Mouse (Mus musculus) c-Kit-negative CD71-positive TER-119-positive erythroid progenitor cells, embryonic 14.5 days (primary cell): ENCODE results near the gene Vangl1.

ENCODE experiments used
- DNase-seq: peaks from one replicate; pipeline ENCODE4 v3.0.0-alpha.2; 2013; ENCODE audit warnings: low read depth, low spot score

Vangl1 gene

DNA sequence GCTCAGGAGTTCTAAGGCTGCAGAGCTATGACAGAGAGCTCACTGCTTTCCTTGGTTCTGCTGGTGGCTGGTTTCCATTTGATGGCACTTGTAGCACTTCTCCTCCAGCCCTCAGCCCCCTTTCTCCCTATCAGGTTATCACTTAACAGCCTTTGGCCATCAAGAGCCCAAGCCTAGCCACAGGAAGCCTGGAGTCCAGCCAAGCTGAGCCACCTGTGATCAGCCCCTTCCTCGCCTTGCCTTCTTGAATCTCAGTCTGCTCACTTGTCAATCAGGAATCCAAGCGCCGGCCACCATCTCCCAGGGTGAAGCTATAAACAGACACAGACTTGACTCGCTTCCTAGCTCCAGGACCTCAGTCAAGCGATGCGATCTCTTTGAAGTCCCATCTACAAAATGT, 6.0 kb downstream of the Vangl1 start:
- no peak for DNase-seq

DNA sequence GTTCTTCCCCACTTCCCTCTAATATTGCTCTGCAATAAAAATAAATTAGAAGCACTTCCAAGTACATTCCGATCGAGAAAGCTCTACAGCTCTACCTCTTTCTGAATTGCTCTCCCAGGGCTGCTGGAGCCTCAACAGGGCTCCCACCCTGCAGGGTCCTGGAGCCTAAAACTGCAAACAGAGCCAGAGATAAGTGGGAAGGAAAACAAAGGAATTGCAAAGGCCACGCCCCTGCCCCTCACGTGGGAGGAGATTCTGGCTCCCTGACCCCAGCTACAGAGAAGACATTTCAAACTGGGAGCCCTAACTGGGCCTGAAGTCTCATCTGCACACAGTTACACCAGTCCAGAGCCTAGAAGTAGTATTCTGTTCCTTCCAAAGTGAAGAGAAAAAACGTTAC, 6.7 kb downstream of the Vangl1 start:
- no peak for DNase-seq

DNA sequence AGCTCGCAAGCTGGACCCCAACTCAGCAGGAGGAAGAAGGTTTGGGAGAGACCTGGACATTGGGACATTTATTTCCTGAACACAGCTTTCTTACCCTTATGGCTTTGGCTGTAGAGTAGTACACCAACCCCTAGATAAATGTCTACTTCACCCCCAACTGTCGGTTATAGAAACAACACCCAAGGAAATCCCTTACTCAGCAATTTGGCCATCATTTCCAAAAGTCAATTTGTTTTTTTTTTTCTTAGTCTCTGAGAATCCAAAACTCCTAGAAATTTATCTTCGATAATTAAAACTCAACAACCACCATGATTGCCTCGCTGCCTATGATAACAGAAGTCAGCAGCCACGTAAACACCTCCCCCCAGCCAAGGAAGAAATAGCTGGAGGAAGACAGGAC, 7.3 kb downstream of the Vangl1 start:
- no peak for DNase-seq

DNA sequence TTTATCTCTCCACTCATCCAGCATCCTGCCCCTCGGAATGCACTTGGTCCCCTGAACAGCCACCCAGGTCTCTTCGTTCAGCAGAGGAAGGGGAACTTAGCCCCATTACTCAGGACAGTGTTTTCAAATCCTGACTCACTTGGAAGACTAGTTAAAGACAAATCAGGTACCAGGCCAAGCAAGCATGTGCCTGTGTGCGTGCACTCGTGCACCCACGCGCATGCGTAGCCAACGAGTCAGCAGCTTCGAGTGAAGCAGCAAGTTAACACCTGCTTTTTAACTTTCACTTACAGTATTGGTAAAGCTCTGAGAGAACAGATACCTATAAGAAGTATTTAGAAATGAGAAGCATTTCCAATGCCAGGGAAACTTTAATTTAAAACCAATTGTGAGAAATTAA, 8.3 kb downstream of the Vangl1 start:
- no peak for DNase-seq

DNA sequence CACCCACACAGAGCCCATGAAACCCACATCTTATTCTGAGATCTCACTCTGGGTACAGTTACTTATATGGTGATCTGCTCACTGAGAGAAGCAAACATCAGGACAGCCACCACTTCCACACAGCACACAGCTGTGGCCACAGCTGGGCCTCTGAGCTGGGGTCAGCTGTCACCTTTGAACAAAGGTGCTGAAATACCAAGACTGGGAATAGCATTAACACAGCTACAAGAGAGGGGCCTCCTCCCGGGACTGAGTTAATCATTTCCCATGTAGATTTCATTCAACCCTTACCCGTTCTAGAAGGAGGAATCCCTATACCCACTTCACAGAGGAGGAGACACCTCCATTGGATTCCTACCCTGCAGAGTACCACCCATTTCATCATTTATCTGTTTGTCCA, 8.7 kb downstream of the Vangl1 start:
- no peak for DNase-seq

DNA sequence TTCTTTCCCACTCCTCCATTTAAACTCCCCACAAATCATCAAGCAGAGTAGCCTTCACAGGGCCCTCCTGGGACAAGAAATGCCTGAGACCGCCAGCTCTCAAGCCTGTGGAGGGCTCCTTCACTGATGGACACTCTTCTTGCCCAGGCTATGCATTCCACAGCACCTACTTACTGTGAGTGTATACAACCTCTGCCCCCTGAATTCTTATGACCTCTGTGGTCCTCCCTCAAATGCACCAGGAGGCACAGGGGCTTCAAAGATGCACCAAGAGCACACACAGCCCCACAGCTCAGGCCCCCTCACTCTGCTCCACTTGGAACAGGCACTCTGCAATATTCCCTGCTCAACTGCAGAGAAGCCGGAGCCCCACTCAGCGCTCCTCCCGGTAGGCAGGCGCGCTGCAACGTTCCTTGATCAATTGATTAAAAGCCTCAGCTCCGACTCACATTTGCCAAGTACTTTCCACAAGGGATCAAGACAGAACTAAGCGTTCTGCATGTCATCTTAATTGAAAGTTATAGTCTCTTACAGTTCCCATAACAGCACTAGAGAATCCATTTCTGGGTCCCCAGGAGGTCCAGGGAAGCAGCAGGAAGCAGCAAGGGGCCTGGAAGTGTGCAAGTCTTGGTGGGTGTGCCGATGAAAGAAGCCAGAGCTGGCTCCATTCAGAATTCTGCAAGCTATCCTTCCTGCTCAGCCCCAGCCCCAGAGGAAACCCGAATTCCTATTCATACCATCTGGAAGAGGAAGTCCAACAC, 10.0 kb downstream of the Vangl1 start:
- no peak for DNase-seq

DNA sequence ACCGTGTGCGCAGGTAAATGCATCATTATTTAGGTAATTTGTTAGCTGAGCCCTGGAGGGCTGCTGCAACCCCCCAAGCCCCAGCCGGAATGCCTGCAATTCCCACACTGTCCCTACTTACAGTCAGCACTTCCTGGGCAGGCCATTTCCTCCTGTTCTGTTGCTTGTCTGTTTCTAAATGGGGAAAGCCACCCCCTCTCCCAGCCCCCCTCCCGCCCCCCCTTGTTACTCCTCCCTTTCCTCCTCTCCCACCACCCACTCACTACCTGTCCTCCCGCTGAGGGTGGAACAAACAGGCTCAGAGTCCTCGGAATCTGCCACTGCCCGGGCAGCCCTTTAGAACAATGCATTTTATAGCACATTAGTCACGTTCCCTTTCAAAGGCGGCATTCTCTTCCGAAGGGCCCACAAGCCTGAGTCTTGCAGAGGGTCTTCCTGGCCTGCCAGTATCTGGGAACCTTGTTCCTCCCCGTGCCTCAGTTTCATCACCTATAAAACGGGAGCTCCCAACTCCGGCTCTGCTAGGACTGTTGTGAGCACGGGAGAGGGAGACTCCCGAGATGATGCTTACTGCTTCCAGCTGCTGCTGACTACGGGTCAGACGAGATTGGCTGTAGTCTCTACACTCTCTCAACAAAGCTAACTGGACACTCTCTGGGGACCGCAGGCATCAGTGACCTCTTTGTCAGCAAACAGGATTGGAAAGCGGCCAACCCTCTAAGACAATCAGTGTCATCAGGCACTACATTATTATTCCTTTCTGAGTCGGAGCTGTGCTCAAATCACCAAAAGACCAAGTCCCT, 10.8 kb downstream of the Vangl1 start:
- DNase-seq = no peak

DNA sequence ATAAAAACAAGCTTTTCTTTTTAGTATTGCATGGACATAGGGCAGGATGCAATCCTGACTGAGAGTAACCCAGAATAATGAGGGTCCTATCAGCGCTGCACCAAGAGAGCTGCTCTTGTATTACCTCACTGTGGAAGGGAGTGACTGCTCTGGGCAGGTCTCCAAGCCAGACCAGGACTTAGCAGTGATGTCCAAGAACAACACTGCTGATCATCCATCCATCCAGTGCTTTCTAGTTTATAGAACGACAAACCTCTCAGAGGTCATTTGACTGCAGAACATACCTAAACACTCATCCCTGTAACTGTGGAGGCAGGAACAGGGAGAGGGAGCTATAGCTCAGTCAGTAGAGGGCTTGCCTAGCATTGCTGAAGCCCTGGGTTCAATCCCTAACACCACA, 11.9 kb downstream of the Vangl1 start:
- DNase-seq = no peak

DNA sequence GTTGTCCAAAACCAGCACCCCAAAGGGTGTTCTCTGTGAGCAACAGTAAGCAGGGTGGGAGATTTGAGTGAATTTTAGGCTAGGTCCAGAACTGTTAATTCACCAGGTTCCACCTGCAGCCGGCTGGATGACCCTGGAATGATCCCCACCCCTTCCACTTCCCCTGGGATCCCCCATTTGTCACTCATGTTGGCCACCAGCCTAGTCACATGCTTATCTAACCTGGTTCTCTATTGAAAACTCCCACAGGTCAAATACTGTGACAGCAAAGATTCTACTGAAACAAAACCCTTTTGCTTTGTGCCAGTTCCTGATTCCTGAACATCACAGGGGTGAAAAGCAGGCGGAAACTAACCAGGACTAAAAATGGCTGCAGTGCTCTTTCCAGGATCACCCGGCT, 12.9 kb downstream of the Vangl1 start:
- DNase-seq = no peak

DNA sequence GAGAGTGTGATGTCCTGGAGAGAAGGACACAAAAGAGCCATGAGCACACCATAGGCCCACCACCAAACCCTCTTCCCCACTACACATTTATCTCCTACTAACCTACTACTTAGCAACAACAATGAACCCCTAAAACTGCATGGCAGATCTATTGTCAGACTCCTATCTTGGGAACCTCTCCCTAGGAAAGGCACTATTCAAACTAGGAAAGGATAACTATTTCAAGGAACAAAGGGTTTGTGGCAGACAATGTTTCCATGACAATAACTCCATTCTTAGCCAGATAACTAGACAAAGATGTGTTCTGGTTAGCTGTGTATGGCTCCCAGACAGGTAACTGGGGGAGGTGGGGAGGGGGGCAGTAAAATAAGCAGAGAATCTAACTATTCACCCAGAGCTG, 13.9 kb downstream of the Vangl1 start:
- no peak for DNase-seq

DNA sequence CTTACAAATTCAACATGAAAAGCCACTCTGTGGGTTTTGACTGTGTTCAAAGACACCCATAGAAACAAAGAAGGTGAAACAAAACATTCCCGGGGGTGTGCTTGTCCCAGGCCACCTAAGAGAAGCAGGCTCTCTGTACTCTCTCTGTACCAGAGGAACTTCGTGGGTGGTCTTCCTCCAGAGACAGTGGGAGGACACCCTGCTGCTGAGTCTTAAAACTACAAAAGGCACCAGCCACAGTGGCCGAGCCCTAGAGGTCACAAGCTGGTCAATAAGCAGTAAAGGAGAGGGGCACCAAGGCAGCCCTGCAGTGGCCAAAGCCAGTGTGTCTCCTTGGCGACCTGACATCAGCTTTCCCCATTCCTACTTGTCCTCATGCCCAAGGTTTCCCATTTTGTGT, 14.5 kb downstream of the Vangl1 start:
- no peak for DNase-seq

DNA sequence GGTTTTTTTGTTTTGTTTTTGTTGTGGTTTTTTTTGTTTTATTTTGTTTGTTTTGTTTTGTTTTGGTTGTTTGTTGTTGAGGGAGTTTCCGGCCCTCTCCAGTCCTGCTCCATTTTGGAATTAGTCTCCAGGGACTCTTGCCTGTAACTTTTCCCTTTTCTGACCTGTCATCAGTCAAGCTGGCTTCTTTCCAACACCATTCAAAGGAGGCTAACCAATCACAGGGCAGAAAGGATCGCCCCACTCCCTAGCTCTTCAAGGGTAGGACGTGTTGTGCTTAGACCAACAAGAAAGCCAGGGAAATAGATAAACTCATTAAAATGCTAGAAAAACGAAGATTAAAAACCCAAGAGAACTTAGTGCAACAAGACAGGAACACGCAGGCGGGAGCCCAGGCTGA, 15.5 kb downstream of the Vangl1 start:
- DNase-seq = no peak

DNA sequence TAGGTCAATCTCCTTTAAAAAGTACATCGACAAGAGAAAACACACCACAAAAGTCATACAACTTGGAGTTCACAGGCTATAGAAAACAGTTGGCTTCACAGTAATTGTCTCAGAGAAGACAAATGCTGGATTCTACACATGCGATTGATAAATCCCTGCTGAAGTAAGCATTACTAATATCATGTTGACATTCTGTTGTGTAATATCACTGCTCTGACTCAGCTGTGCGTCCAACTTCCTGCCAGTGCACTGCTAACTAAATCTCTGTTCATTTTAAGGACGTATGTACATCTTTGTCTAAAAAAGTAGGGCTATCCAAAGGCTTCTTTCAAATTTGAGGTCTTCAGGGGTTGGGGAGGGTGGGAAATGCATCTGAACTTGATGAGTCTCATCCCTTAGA, 17.1 kb downstream of the Vangl1 start:
- no peak for DNase-seq

DNA sequence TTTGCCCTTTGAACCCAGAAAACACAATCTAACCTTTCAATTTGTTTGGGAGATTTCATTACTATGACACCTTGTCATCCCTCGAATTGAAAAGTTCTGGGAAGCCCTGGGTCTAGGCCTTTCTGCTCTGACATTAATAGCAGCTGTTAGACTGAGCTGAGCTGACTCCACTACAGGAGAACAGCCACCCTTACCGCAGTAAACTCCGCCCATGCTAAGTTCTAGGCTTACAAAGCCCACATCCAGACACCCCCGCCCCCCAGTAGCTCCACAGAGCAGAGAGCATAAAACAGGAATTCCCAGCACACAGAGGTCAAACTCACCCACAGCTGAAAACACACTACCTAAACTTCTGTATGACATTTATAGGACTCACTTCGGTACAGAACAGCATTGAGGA, 19.8 kb downstream of the Vangl1 start:
- no peak for DNase-seq

DNA sequence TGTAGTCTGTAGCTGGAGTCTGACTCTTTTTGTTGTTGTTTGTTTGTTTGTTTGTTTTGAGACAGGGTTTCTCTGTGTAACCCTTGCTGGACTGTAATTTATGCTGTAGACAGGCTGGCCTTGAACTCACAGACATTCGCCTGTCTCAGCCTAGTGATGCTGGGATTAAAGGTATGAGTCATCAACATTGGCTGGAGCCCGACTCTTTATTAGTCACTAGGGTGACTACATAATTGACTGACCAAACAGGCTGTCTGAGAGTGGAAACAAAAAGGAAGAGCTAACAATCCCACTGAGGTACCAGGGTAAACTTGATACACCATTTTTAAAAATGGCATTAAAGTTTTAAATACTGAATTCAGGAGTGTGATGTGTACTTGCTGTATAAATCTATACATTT, 21.9 kb downstream of the Vangl1 start:
- no peak for DNase-seq

DNA sequence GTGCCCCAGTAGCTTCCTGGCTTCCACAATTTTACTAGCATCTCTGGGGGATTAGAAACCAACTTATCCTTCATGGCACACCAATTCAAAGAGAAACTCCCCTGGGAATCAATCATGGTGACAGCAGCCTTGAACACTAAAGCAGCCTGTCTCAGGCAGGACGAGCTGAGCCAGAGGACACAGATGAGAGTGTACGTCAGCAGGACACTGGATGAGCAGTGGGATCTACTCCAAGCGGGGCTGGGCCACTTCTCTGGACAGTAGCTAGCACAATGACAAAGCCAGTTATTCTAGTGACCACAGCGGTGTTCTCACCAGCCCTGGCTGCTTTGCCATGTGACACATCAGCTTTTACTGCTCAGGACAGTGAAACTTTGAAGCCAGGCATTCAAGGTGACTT, 23.3 kb downstream of the Vangl1 start:
- no peak for DNase-seq

DNA sequence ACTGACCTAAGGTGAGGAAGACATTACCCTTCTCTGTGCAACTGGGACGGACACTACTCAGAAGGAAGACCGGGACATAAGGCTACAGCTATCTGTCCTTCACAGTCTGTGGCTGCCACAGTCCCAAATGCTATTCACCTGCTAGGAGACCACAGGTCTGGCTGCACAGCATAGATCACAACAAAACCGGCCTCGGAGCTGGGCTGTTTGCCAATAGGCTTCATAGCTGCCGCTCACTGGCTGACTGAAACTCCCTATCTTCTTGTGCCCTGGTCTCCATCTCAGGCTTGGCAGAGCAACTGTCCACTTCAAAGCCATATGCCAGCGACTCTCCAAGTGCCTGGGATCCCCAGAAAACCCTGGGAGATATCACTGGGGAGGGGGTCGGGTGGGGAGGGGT, 23.7 kb downstream of the Vangl1 start:
- DNase-seq = no peak

DNA sequence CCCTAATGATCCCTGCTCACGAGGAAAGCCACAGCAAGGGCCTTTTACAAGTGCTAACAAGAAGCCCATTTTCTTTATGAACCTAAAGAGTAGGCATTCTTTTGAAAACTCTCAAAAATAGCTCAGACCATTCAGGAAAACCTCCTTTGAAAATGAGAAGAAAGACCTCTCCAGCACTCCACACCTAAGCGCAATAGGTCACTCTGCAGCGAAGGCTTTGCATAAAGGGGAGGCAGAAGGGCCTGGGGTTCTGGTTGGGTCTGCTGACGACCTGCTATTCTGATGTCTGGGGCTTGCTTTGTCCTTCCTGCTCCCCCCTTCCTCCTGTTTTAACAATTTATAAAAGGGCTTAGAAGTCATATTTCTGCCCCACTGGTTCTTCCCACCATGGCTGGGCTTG, 24.6 kb downstream of the Vangl1 start:
- DNase-seq = no peak

DNA sequence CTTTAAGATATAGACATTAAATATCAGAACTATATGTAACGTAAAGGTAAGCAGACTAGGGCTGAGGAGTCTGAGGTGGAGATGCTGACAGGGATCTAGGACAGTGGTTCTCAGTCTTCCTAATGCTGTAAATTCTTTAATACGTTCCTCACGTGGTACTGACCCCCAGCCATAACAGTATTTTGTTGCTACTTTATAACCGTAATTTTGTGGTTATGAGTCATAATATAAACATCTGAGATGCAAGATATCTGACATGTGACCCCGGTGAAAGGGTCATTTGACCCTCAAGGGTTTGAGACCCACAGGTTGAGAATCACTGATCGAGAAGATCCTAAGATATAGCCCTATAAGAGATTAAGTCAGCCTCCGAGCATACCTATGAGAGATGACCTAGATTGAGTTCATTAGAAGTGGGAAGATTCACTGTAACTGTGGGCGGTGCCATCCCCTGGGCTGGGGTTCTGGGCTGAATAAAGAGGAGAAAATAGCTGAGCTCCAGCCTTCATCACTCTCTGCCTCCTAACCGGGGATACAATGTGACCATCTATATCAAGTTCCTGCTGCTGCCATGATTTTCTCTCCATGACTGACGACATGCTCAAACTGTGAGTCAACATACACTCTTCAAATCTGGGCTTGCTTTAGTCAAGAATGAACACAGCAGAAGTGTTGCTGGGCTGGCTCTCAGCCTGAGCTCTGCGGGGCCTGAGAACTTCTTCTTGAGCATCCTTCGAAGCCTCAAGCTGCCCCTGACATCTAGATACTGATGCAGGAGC, 26.5 kb downstream of the Vangl1 start:
- no peak for DNase-seq

DNA sequence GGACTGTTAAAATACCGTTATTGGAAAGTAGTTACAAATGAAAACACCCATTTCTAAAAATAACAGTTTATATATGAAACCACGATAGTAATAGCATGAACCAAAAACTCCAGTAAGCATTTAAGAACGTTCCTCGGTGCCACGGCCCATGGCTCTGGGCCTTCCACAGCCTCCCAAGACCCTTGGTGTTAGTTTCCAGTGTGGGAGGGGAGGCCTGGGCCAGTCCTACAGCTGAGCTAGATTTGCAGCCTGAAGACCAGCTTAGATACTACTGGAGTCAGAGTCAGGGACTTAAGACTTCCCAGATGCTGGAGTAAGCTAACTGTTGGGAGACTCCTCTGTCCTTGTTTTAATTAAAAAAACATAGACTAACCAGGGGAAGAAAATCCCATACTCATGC, 28.4 kb downstream of the Vangl1 start:
- no peak for DNase-seq

DNA sequence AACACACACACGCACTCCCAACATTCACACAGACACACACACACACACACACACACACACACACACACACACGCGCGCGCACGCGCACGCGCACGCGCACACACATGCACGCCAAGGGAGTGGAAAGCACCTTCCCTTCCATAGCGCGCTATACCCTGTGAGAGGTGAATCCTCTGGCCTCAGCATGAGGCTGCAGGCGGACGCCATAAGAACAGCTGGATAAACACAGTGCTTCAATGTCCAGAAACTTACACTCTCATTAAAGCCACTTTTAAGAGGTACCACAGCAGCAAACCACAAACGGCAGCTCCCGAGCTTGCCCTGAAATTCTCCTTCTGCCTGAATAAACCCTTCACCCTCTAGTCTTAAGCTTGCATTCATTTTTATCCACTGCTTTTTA, 28.8 kb downstream of the Vangl1 start:
- no peak for DNase-seq

DNA sequence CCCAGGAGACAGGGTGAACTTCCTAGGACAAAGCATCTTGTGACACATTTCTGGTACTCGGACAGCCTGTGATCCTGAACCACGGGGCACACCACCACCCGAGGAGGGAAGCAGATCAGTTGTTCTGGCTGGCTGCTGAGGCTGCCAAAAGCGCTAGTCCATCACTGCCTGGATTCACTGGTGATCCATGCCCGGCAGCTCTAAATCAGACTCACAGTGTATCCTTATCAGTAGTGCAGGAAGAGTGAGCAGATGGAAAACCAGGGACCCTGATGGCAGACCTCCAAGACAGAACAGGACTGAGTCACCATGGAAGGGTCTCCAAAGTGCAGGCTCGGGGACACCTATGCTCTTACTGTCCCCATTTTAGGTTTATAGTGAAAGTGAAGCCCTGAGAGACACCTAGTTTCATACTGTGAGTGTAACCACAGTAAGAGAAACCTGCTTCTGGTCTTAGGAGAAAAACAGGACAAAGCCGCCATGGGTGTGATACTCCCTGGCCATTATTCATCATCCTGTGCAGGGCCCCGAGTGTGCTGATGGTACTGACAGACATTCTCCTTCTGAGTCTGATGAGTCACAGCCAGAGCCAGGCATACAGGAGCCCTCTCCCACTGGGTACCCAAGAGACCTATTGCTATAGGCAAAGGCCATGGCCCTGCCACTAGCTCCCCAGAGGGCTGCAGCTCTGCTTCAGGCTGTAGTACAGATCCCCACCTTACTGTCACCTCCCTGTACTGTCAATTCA, 30.2 kb downstream of the Vangl1 start:
- DNase-seq = no peak
